8 mouse cellular contexts compared by ENCODE assay signal in genomic region chr12:28649141-28650110, GRCm38 (mm10). TPM values are rescaled to one million over a fixed set of nuclear protein-coding genes. Genes with fewer than 3 reads are reported as not detected.
DNase-seq lines count a peak whose midpoint lies in the region; ATAC-seq and TF ChIP-seq lines count a peak whose summit lies in the region.

Gene Rnaseh1 (plus strand): TSS chr12:28649602.

- no peak for TF ChIP-seq CTCF in MEL (IDR thresholded peaks at IDR 0.05 in 2 of 3, conservative IDR thresholded peaks at IDR 0.05 in 1 of 3; ENCODE audit: control insufficient read depth in 1 of 3, insufficient read depth in 1 of 3, low read depth in 2 of 3, low read length in 3 of 3, poor library complexity in 1 of 3, severe bottlenecking in 1 of 3)
- no peak for TF ChIP-seq CTCF in cerebellum, adult 2 months (IDR thresholded peaks at IDR 0.05; ENCODE audit: borderline replicate concordance, insufficient read depth, low read depth, low read length)
- no peak for TF ChIP-seq CTCF in forebrain, postnatal 0 days (IDR thresholded peaks at IDR 0.05; ENCODE audit: low read depth)
- 0 out of 2 replicates have a peak, but pooled peaks have one; percentile 5 for TF ChIP-seq CTCF in layer of hippocampus, adult 2 months (conservative IDR thresholded peaks at IDR 0.05)
- no peak for TF ChIP-seq CTCF in lung, adult 2 months (IDR thresholded peaks at IDR 0.05; ENCODE audit: insufficient read depth, low read length)

- H3K4me2 ChIP-seq in forebrain, postnatal 0 days (ENCODE audit: low read depth) = peak within 1 kb of the TSS; percentile 64
- H3K4me2 ChIP-seq in neural tube, embryonic 15.5 days = peak within 1 kb of the TSS; percentile 78

- TF ChIP-seq RAD21 in MEL (IDR thresholded peaks at IDR 0.05; ENCODE audit: low read depth, low read length) = no peak

- H3K27me3 ChIP-seq in MEL (ENCODE audit: control insufficient read depth in 1 of 2, insufficient read depth in 2 of 2, low read length in 2 of 2) = peaks cover 0 to 2% of the 10 kb centered on the region in 2 experiments; a peak in 2 of 4 replicates
- H3K27me3 ChIP-seq in cerebellum, adult 2 months (ENCODE audit: control insufficient read depth, insufficient read depth, low read length) = no peaks in the 10 kb centered on the region
- no peaks in the 10 kb centered on the region for H3K27me3 ChIP-seq in forebrain, postnatal 0 days (ENCODE audit: insufficient read depth, low read length)
- H3K27me3 ChIP-seq in neural tube, embryonic 15.5 days (replicated peaks) = 0 out of 2 replicates have a peak, but pooled peaks cover 8% of the 10 kb centered on the region

- intact Hi-C loops in heart, postnatal 36 days (cut with DNase I) = loop anchor here (1.0 kb wide), 1 partner anchor 13 kb away; no protein-coding TSS in a partner anchor

- H3K9me3 ChIP-seq in MEL (replicated peaks; ENCODE audit: insufficient read depth, low read length) = no peaks in the 10 kb centered on the region
- H3K9me3 ChIP-seq in forebrain, postnatal 0 days (ENCODE audit: low read length) = no peaks in the 10 kb centered on the region
- H3K9me3 ChIP-seq in neural tube, embryonic 15.5 days (replicated peaks) = no peaks in the 10 kb centered on the region

- peak within 1 kb of the TSS; percentile 95 for H3K9ac ChIP-seq in MEL (ENCODE audit: control insufficient read depth, low read depth, low read length, poor library complexity, severe bottlenecking)
- peak within 1 kb of the TSS; percentile 67 for H3K9ac ChIP-seq in forebrain, postnatal 0 days
- H3K9ac ChIP-seq in neural tube, embryonic 15.5 days (replicated peaks) = peak within 1 kb of the TSS; percentile 78

- no peak for TF ChIP-seq EP300 in MEL (IDR thresholded peaks at IDR 0.05; ENCODE audit: low read depth in 1 of 2, low read length in 2 of 2)

- peak within 1 kb of the TSS; percentile 84 to 97 for H3K4me3 ChIP-seq in MEL (ENCODE audit: control insufficient read depth in 1 of 2, insufficient read depth in 1 of 2, low read depth in 2 of 2, low read length in 2 of 2)
- H3K4me3 ChIP-seq in cerebellum, adult 2 months (replicated peaks; ENCODE audit: insufficient read depth, low read depth, low read length) = peak within 1 kb of the TSS; percentile 76
- H3K4me3 ChIP-seq in forebrain, postnatal 0 days (ENCODE audit: low read depth, low read length) = peak within 1 kb of the TSS; percentile 68
- H3K4me3 ChIP-seq in layer of hippocampus, adult 2 months = peak within 1 kb of the TSS; percentile 77
- peak within 1 kb of the TSS; percentile 95 for H3K4me3 ChIP-seq in lung, adult 2 months (replicated peaks; ENCODE audit: extremely low read depth, low read depth, low read length)
- H3K4me3 ChIP-seq in neural tube, embryonic 15.5 days (replicated peaks) = peak within 1 kb of the TSS; percentile 75

- ATAC-seq in forebrain, postnatal 0 days = peak; percentile 99
- peak; percentile 97 for ATAC-seq in neural tube, embryonic 15.5 days (ENCODE audit: low FRiP score)

- peak within 1 kb of the TSS; percentile 51 for H3K27ac ChIP-seq in MEL (ENCODE audit: control insufficient read depth, low read depth, low read length)
- peak within 1 kb of the TSS; percentile 61; the same call in 1 of the 2 replicates for H3K27ac ChIP-seq in cerebellum, adult 2 months (ENCODE audit: insufficient read depth, low read length)
- peak within 1 kb of the TSS; percentile 77 for H3K27ac ChIP-seq in forebrain, postnatal 0 days (ENCODE audit: low read depth, low read length)
- H3K27ac ChIP-seq in layer of hippocampus, adult 2 months = peak within 1 kb of the TSS; percentile 85
- H3K27ac ChIP-seq in neural tube, embryonic 15.5 days (replicated peaks) = peak within 1 kb of the TSS; percentile 89

- peaks cover 16% of the 10 kb centered on the region for H3K79me2 ChIP-seq in MEL (ENCODE audit: control insufficient read depth, insufficient read depth, low read length, poor library complexity)

- peaks cover 7 to 10% of the 10 kb centered on the region in 2 experiments for H3K36me3 ChIP-seq in MEL (ENCODE audit: control insufficient read depth in 1 of 2, insufficient read depth in 2 of 2, low read length in 2 of 2)
- H3K36me3 ChIP-seq in forebrain, postnatal 0 days (ENCODE audit: insufficient read depth) = peaks cover 11% of the 10 kb centered on the region; the same call in 1 of the 2 replicates
- H3K36me3 ChIP-seq in neural tube, embryonic 15.5 days = peaks cover 11% of the 10 kb centered on the region

- H3K4me1 ChIP-seq in MEL (ENCODE audit: control insufficient read depth in 1 of 2, insufficient read depth in 2 of 2, low read length in 2 of 2) = peaks cover 3 to 6% of the 10 kb centered on the region in 2 experiments
- no peaks in the 10 kb centered on the region for H3K4me1 ChIP-seq in cerebellum, adult 2 months (ENCODE audit: control insufficient read depth, insufficient read depth, low read length)
- peaks cover 5% of the 10 kb centered on the region for H3K4me1 ChIP-seq in forebrain, postnatal 0 days (ENCODE audit: insufficient read depth)
- peaks cover 4% of the 10 kb centered on the region; the same call in 1 of the 2 replicates for H3K4me1 ChIP-seq in lung, adult 2 months (ENCODE audit: control insufficient read depth, insufficient read depth, low read length)
- peaks cover 17% of the 10 kb centered on the region for H3K4me1 ChIP-seq in neural tube, embryonic 15.5 days

- 2% methylated on average over 52 of the region's 52 CpGs for WGBS in cerebellum, adult 2 months
- WGBS in forebrain, postnatal 0 days = 4% methylated on average over 52 of the region's 52 CpGs
- 2% methylated on average over 52 of the region's 52 CpGs for WGBS in lung, adult 2 months
- WGBS in neural tube, embryonic 15.5 days = 2% methylated on average over 52 of the region's 52 CpGs

- peak; percentile 93 to 94 for TF ChIP-seq POLR2A in MEL (IDR thresholded peaks at IDR 0.05; ENCODE audit: control insufficient read depth in 1 of 2, insufficient read depth in 1 of 2, low read depth in 1 of 2, low read length in 2 of 2, poor library complexity in 1 of 2)
- peak; percentile 94 for TF ChIP-seq POLR2A in cerebellum, adult 2 months (IDR thresholded peaks at IDR 0.05; ENCODE audit: borderline replicate concordance, insufficient read depth, low read length)
- TF ChIP-seq POLR2A in lung, adult 2 months (IDR thresholded peaks at IDR 0.05; ENCODE audit: borderline replicate concordance, extremely low read depth, low read depth, low read length) = peak; percentile 89

- peak; percentile 94 for DNase-seq in MEL (ENCODE audit: low read depth, low spot score)
- DNase-seq in cerebellum, adult 2 months = peak; percentile 89 to 90
- DNase-seq in forebrain, postnatal 0 days = peak; percentile 94
- peak; percentile 90 to 91 for DNase-seq in heart, postnatal 36 days
- DNase-seq in layer of hippocampus, adult 2 months (ENCODE audit: low spot score in 2 of 2) = peak; percentile 87 to 89
- DNase-seq in lung, adult 2 months = peak; percentile 90
- DNase-seq in testis, postnatal 10 days (ENCODE audit: low spot score) = peak; percentile 96

TF ChIP-seq in MEL, 35 proteins besides CTCF, POLR2A, EP300 and RAD21:
- TF ChIP-seq SMC3 (IDR thresholded peaks at IDR 0.05; ENCODE audit: low read depth, low read length) = no peak
- peak; percentile 92 for TF ChIP-seq MXI1 (IDR thresholded peaks at IDR 0.05; ENCODE audit: low read depth, low read length)
- no peak for TF ChIP-seq CHD2 (IDR thresholded peaks at IDR 0.05; ENCODE audit: low read length)
- no peak for TF ChIP-seq RCOR1 (IDR thresholded peaks at IDR 0.05; ENCODE audit: low read depth, low read length)
- TF ChIP-seq POLR2AphosphoS2 (IDR thresholded peaks at IDR 0.05; ENCODE audit: low read length) = peak; percentile 86
- TF ChIP-seq E2F4 (IDR thresholded peaks at IDR 0.05; ENCODE audit: borderline replicate concordance, low read depth, low read length) = no peak; the same call in 1 of the 2 replicates
- no peak for TF ChIP-seq MAFK (IDR thresholded peaks at IDR 0.05; ENCODE audit: borderline replicate concordance, low read depth, low read length)
- TF ChIP-seq KAT2A (conservative IDR thresholded peaks at IDR 0.05; ENCODE audit: low read depth, low read length) = no peak; the same call in 1 of the 2 replicates
- TF ChIP-seq NRF1 (IDR thresholded peaks at IDR 0.05; ENCODE audit: insufficient read depth, low read depth, low read length, poor library complexity, severe bottlenecking) = no peak
- peak; percentile 96 for TF ChIP-seq ELF1 (IDR thresholded peaks at IDR 0.05; ENCODE audit: low read depth, low read length)
- TF ChIP-seq NELFE (IDR thresholded peaks at IDR 0.05; ENCODE audit: low read depth, low read length) = peak; percentile 90
- no peak for TF ChIP-seq MYB (IDR thresholded peaks at IDR 0.05; ENCODE audit: low read depth, low read length)
- TF ChIP-seq MYC (IDR thresholded peaks at IDR 0.05; ENCODE audit: low read depth, low read length) = peak; percentile 81
- TF ChIP-seq HCFC1 (IDR thresholded peaks at IDR 0.05; ENCODE audit: low read depth, low read length) = peak; percentile 89
- TF ChIP-seq TBP (IDR thresholded peaks at IDR 0.05; ENCODE audit: low read depth, low read length) = 0 out of 2 replicates have a peak, but pooled peaks have one; percentile 32
- TF ChIP-seq MAX (IDR thresholded peaks at IDR 0.05; ENCODE audit: low read length) = peak; percentile 79
- peak; percentile 96 for TF ChIP-seq SIN3A (IDR thresholded peaks at IDR 0.05; ENCODE audit: low read length)
- TF ChIP-seq TCF12 (IDR thresholded peaks at IDR 0.05; ENCODE audit: low read depth, low read length) = peak; percentile 43; the same call in 1 of the 2 replicates
- TF ChIP-seq USF2 (IDR thresholded peaks at IDR 0.05; ENCODE audit: borderline replicate concordance in 1 of 2, insufficient read depth in 1 of 2, low read depth in 1 of 2, low read length in 2 of 2) = no peak
- no peak for TF ChIP-seq MEF2A (IDR thresholded peaks at IDR 0.05; ENCODE audit: extremely low read depth, insufficient replicate concordance, low read depth, low read length, poor library complexity, severe bottlenecking)

RNA-seq across cellular contexts. Expression of gene Rnaseh1, which starts in this region (rescaled TPM):
- 39.0 and 47.9 TPM in 2 replicates for total RNA-seq in MEL (2012; rRNA removed)
- polyA plus RNA-seq in MEL (2012; ENCODE audit: insufficient read depth in 1 of 2, insufficient read length in 2 of 2, low read depth in 1 of 2, low replicate concordance in 2 of 2, missing spikeins in 1 of 2) = 10 to 100 TPM in 1 of 2 experiments, not detected in 1; 36.5 TPM
- polyA plus RNA-seq in cerebellum, adult 2 months (2012; rRNA removed) = 17.5 and 19.6 TPM in 2 replicates
- total RNA-seq in forebrain, postnatal 0 days (2014; rRNA removed) = 13.7 and 18.5 TPM in 2 replicates
- 12.3 and 13.3 TPM in 2 replicates for polyA plus RNA-seq in forebrain, postnatal 0 days (2015; fragmentation: Nextera tagmentation; extraction: Ambion mirVana)
- total RNA-seq in heart, postnatal 36 days (2021) = 1 to 10 TPM; 6.3 to 6.9 TPM
- total RNA-seq in layer of hippocampus, adult 2 months (2021) = 10 to 100 TPM; 12.8 to 14.3 TPM
- polyA plus RNA-seq in lung, adult 2 months (2012; rRNA removed) = 9.1 and 11.7 TPM in 2 replicates
- 21.0 and 25.1 TPM in 2 replicates for polyA plus RNA-seq in neural tube, embryonic 15.5 days (2015; fragmentation: Nextera tagmentation; extraction: Ambion mirVana)

Comparison
In these comparisons a context has a peak if more than half of its experiments do, and no peak if none do; other contexts are left out.
1. Peak in every context shown above with its lines: DNase-seq, ATAC-seq, H3K4me3 ChIP-seq and H3K27ac ChIP-seq.